Mouse (Mus musculus): ENCODE measurements at regions not wholly inside any gene's neighbourhood (a gene's known extent, or its start where the extent isn't known, plus 50 kb on each side); places are given as distances from the start of the nearest gene placed in this dataset.

- DNase-seq (ENCODE audit: low spot score) (no peak), ATAC-seq (ENCODE audit: low read depth) (no peak)
- H3K9me3 ChIP-seq (ENCODE audit: control insufficient read depth, low read length): no peaks in the 10 kb centered on the region
- H3K27ac ChIP-seq (replicated peaks; ENCODE audit: low read depth, low read length): no peak overlapping the region
- no peaks in the 10 kb centered on the region for H3K4me1 ChIP-seq (ENCODE audit: control insufficient read depth, insufficient read depth, low read length)
- H3K27me3 ChIP-seq (replicated peaks; ENCODE audit: control insufficient read depth, insufficient read depth, low read length): no peaks in the 10 kb centered on the region
- no peak overlapping the region for H3K9ac ChIP-seq (ENCODE audit: low read depth, low read length)
- H3K36me3 ChIP-seq (ENCODE audit: control insufficient read depth, insufficient read depth, low read length): no peaks in the 10 kb centered on the region
- WGBS: 30% methylated on average over 3 of the region's 3 CpGs
- H3K4me3 ChIP-seq (ENCODE audit: low read depth, low read length): no peak overlapping the region
- H3K4me2 ChIP-seq (ENCODE audit: low read depth, low read length): no peak overlapping the region
These were observed 56.7 kb upstream of the Igsf9b start for GRCm38 (mm10) chr9:27242325-27242724.

- DNase-seq (ENCODE audit: low spot score) (no peak), ATAC-seq (ENCODE audit: low read depth) (no peak)
- H3K36me3 ChIP-seq (ENCODE audit: control insufficient read depth, insufficient read depth, low read length): no peaks in the 10 kb centered on the region
- H3K27ac ChIP-seq (replicated peaks; ENCODE audit: low read depth, low read length): no peak overlapping the region
- H3K4me3 ChIP-seq (ENCODE audit: low read depth, low read length): no peak overlapping the region
- no peaks in the 10 kb centered on the region for H3K27me3 ChIP-seq (replicated peaks; ENCODE audit: control insufficient read depth, insufficient read depth, low read length)
- no peaks in the 10 kb centered on the region for H3K4me1 ChIP-seq (ENCODE audit: control insufficient read depth, insufficient read depth, low read length)
- H3K9me3 ChIP-seq (ENCODE audit: control insufficient read depth, low read length): no peaks in the 10 kb centered on the region
- 72% methylated on average over 3 of the region's 3 CpGs for whole genome bisulfite sequencing
- H3K4me2 ChIP-seq (ENCODE audit: low read depth, low read length): no peak overlapping the region
- H3K9ac ChIP-seq (ENCODE audit: low read depth, low read length): no peak overlapping the region
These were observed 58.1 kb upstream of the Igsf9b start for GRCm38 (mm10) chr9:27240926-27241325.

- 78% methylated on average over 3 of the region's 3 CpGs for WGBS
These were observed 58.5 kb upstream of the Igsf9b start for GRCm38 (mm10) chr9:27240491-27240890.

GRCm38 (mm10) chr9:27232692-27233091, 66.3 kb upstream of the Igsf9b start:
- ATAC-seq (ENCODE audit: low read depth): no peak
- DNase-seq (ENCODE audit: low spot score): no peak
- 76% methylated on average over 4 of the region's 4 CpGs for WGBS
- Histone ChIP-seq H3K9me3 (ENCODE audit: control insufficient read depth, low read length) (no peaks in the 10 kb centered on the region), H3K4me2 (ENCODE audit: low read depth, low read length) (no peak overlapping the region), H3K27me3 (replicated peaks; ENCODE audit: control insufficient read depth, insufficient read depth, low read length) (no peaks in the 10 kb centered on the region), H3K36me3 (ENCODE audit: control insufficient read depth, insufficient read depth, low read length) (no peaks in the 10 kb centered on the region), H3K9ac (ENCODE audit: low read depth, low read length) (no peak overlapping the region), H3K27ac (replicated peaks; ENCODE audit: low read depth, low read length) (no peak overlapping the region), H3K4me3 (ENCODE audit: low read depth, low read length) (no peak overlapping the region), H3K4me1 (ENCODE audit: control insufficient read depth, insufficient read depth, low read length) (no peaks in the 10 kb centered on the region)

More at GRCm38 (mm10) chr9:27240491-27240890, 58.5 kb upstream of the Igsf9b start:
- Histone ChIP-seq H3K9me3 (ENCODE audit: control insufficient read depth, low read length) (no peaks in the 10 kb centered on the region), H3K27me3 (replicated peaks; ENCODE audit: control insufficient read depth, insufficient read depth, low read length) (no peaks in the 10 kb centered on the region), H3K4me3 (ENCODE audit: low read depth, low read length) (no peak overlapping the region), H3K9ac (ENCODE audit: low read depth, low read length) (no peak overlapping the region), H3K36me3 (ENCODE audit: control insufficient read depth, insufficient read depth, low read length) (no peaks in the 10 kb centered on the region), H3K27ac (replicated peaks; ENCODE audit: low read depth, low read length) (no peak overlapping the region), H3K4me1 (ENCODE audit: control insufficient read depth, insufficient read depth, low read length) (no peaks in the 10 kb centered on the region), H3K4me2 (ENCODE audit: low read depth, low read length) (no peak overlapping the region)
- no peak for ATAC-seq (ENCODE audit: low read depth)
- no peak for DNase-seq (ENCODE audit: low spot score)

- H3K4me3 ChIP-seq (ENCODE audit: low read depth, low read length): no peak overlapping the region
- H3K36me3 ChIP-seq (ENCODE audit: control insufficient read depth, insufficient read depth, low read length): no peaks in the 10 kb centered on the region
- H3K9ac ChIP-seq (ENCODE audit: low read depth, low read length): no peak overlapping the region
- H3K4me1 ChIP-seq (ENCODE audit: control insufficient read depth, insufficient read depth, low read length): no peaks in the 10 kb centered on the region
- no peaks in the 10 kb centered on the region for H3K9me3 ChIP-seq (ENCODE audit: control insufficient read depth, low read length)
- H3K27me3 ChIP-seq (replicated peaks; ENCODE audit: control insufficient read depth, insufficient read depth, low read length): no peaks in the 10 kb centered on the region
- DNase-seq (ENCODE audit: low spot score): no peak
- no peak overlapping the region for H3K27ac ChIP-seq (replicated peaks; ENCODE audit: low read depth, low read length)
- H3K4me2 ChIP-seq (ENCODE audit: low read depth, low read length): no peak overlapping the region
- ATAC-seq (ENCODE audit: low read depth): no peak
- WGBS: 88% methylated on average over 7 of the region's 7 CpGs
These were observed 71.5 kb upstream of the Igsf9b start for GRCm38 (mm10) chr9:27227458-27227857.

- DNase-seq (ENCODE audit: low spot score) (no peak), ATAC-seq (ENCODE audit: low read depth) (no peak)
- Histone ChIP-seq H3K36me3 (ENCODE audit: control insufficient read depth, insufficient read depth, low read length) (no peaks in the 10 kb centered on the region), H3K27me3 (replicated peaks; ENCODE audit: control insufficient read depth, insufficient read depth, low read length) (no peaks in the 10 kb centered on the region), H3K4me1 (ENCODE audit: control insufficient read depth, insufficient read depth, low read length) (no peaks in the 10 kb centered on the region), H3K9me3 (ENCODE audit: control insufficient read depth, low read length) (no peaks in the 10 kb centered on the region; the same call in 1 of the 2 replicates), H3K4me3 (ENCODE audit: low read depth, low read length) (no peak overlapping the region), H3K4me2 (ENCODE audit: low read depth, low read length) (no peak overlapping the region), H3K9ac (ENCODE audit: low read depth, low read length) (no peak overlapping the region), H3K27ac (replicated peaks; ENCODE audit: low read depth, low read length) (no peak overlapping the region)
- WGBS: 77% methylated on average over 7 of the region's 7 CpGs
These were observed 66.0 kb upstream of the Jam3 start for GRCm38 (mm10) chr9:27221183-27221582.

GRCm38 (mm10) chr9:27216024-27216423, 60.8 kb upstream of the Jam3 start:
- 82% methylated on average over 7 of the region's 7 CpGs for WGBS
- Histone ChIP-seq H3K9ac (ENCODE audit: low read depth, low read length) (no peak overlapping the region), H3K36me3 (ENCODE audit: control insufficient read depth, insufficient read depth, low read length) (no peaks in the 10 kb centered on the region), H3K27me3 (replicated peaks; ENCODE audit: control insufficient read depth, insufficient read depth, low read length) (no peaks in the 10 kb centered on the region), H3K9me3 (ENCODE audit: control insufficient read depth, low read length) (no peaks in the 10 kb centered on the region), H3K4me1 (ENCODE audit: control insufficient read depth, insufficient read depth, low read length) (no peaks in the 10 kb centered on the region), H3K4me3 (ENCODE audit: low read depth, low read length) (no peak overlapping the region), H3K27ac (replicated peaks; ENCODE audit: low read depth, low read length) (no peak overlapping the region), H3K4me2 (ENCODE audit: low read depth, low read length) (no peak overlapping the region)
- ATAC-seq (ENCODE audit: low read depth) (no peak), DNase-seq (ENCODE audit: low spot score) (no peak)

- no peak overlapping the region for H3K9ac ChIP-seq (ENCODE audit: low read depth, low read length)
- H3K4me1 ChIP-seq (ENCODE audit: control insufficient read depth, insufficient read depth, low read length): no peaks in the 10 kb centered on the region
- peak; percentile 67 for DNase-seq (ENCODE audit: low spot score)
- no peaks in the 10 kb centered on the region for H3K9me3 ChIP-seq (ENCODE audit: control insufficient read depth, low read length)
- 0 out of 2 replicates have a peak, but pooled peaks have one; percentile 67 for ATAC-seq (ENCODE audit: low read depth)
- WGBS: 57% methylated on average over 3 of the region's 3 CpGs
- no peaks in the 10 kb centered on the region for H3K36me3 ChIP-seq (ENCODE audit: control insufficient read depth, insufficient read depth, low read length)
- no peak overlapping the region for H3K27ac ChIP-seq (replicated peaks; ENCODE audit: low read depth, low read length)
- H3K27me3 ChIP-seq (replicated peaks; ENCODE audit: control insufficient read depth, insufficient read depth, low read length): no peaks in the 10 kb centered on the region
- no peak overlapping the region for H3K4me2 ChIP-seq (ENCODE audit: low read depth, low read length)
- H3K4me3 ChIP-seq (ENCODE audit: low read depth, low read length): no peak overlapping the region
These were observed 58.8 kb upstream of the Jam3 start for GRCm38 (mm10) chr9:27214023-27214422.

- no peak for DNase-seq (ENCODE audit: low spot score)
- Histone ChIP-seq H3K9me3 (ENCODE audit: control insufficient read depth, low read length) (no peaks in the 10 kb centered on the region), H3K36me3 (ENCODE audit: control insufficient read depth, insufficient read depth, low read length) (no peaks in the 10 kb centered on the region), H3K4me3 (ENCODE audit: low read depth, low read length) (no peak overlapping the region), H3K27ac (replicated peaks; ENCODE audit: low read depth, low read length) (no peak overlapping the region), H3K4me1 (ENCODE audit: control insufficient read depth, insufficient read depth, low read length) (no peaks in the 10 kb centered on the region), H3K4me2 (ENCODE audit: low read depth, low read length) (no peak overlapping the region), H3K9ac (ENCODE audit: low read depth, low read length) (no peak overlapping the region), H3K27me3 (replicated peaks; ENCODE audit: control insufficient read depth, insufficient read depth, low read length) (no peaks in the 10 kb centered on the region)
- no peak for ATAC-seq (ENCODE audit: low read depth)
- 60% methylated on average over 3 of the region's 3 CpGs for WGBS
These were observed 53.6 kb upstream of the Jam3 start for GRCm38 (mm10) chr9:27208840-27209239.

Measured in embryonic facial prominence, embryonic 14.5 days (tissue).